ENCODE assay signal across 8 mouse cellular contexts in genomic region chr9:98032573-98033272, GRCm38 (mm10). TPM values are rescaled to one million over a fixed set of nuclear protein-coding genes. Genes with fewer than 3 reads are reported as not detected.
DNase-seq lines count a peak whose midpoint lies in the region; ATAC-seq lines count a peak whose summit lies in the region.

TSS of gene Clstn2 (minus strand) at chr9:98033181.

- under 1% methylated on average over 66 of the region's 73 CpGs for WGBS in hindbrain, embryonic 15.5 days

- peak; percentile 85 for ATAC-seq in frontal cortex, adult (ENCODE audit: low TSS enrichment)
- peak; percentile 91 for ATAC-seq in hindbrain, embryonic 15.5 days (ENCODE audit: low FRiP score, low read depth)

- peaks cover 5% of the 10 kb centered on the region; the same call in 1 of the 2 replicates for H3K27me3 ChIP-seq in hindbrain, embryonic 15.5 days

- peak within 1 kb of the TSS; percentile 96 for H3K4me2 ChIP-seq in hindbrain, embryonic 15.5 days

- no peaks in the 10 kb centered on the region for H3K36me3 ChIP-seq in hindbrain, embryonic 15.5 days

- peaks cover 23% of the 10 kb centered on the region for H3K4me1 ChIP-seq in hindbrain, embryonic 15.5 days (replicated peaks)

- peak; percentile 83 for DNase-seq in ZHBTc4 (ENCODE audit: low read depth, low spot score)
- DNase-seq in cerebellum, adult 9-10 months, result peak; percentile 87
- peak; percentile 80 to 88 for DNase-seq in left cerebral cortex, adult 18-20 months (ENCODE audit: low spot score in 2 of 2)
- peak; percentile 44 for DNase-seq in lung, postnatal 36 days
- peak; percentile 85 for DNase-seq in right cerebral cortex, postnatal 10 days (ENCODE audit: low spot score in 2 of 2)
- DNase-seq in spleen, postnatal 4 days (ENCODE audit: low spot score in 2 of 2), result no peak

- H3K9me3 ChIP-seq in hindbrain, embryonic 15.5 days, result no peaks in the 10 kb centered on the region

- H3K9ac ChIP-seq in hindbrain, embryonic 15.5 days, result peak within 1 kb of the TSS; percentile 87

- H3K27ac ChIP-seq in hindbrain, embryonic 15.5 days (replicated peaks), result peak within 1 kb of the TSS; percentile 88

- H3K4me3 ChIP-seq in hindbrain, embryonic 15.5 days, result peak within 1 kb of the TSS; percentile 89

RNA-seq across cellular contexts. Expression of gene Clstn2, which starts in this region (rescaled TPM):
- 15.1 and 15.3 TPM in 2 replicates for polyA plus RNA-seq in hindbrain, embryonic 15.5 days (2015; fragmentation: Nextera tagmentation; extraction: Ambion mirVana)
- total RNA-seq in left cerebral cortex, adult 18-20 months (2021), result 10 to 100 TPM; 68.7 to 71.9 TPM

Comparison
In these comparisons a context has a peak if more than half of its experiments do, and no peak if none do; other contexts are left out.
1. DNase-seq: peak in ZHBTc4 (single experiment), cerebellum, adult 9-10 months (single experiment), left cerebral cortex, adult 18-20 months (2 of 2), lung, postnatal 36 days (single experiment) and right cerebral cortex, postnatal 10 days (2 of 2); none in spleen, postnatal 4 days (0 of 2).